Mouse (Mus musculus) cerebellum, postnatal 14 days (tissue): Measurements from ENCODE around the gene Esp4.
"Not testable (repeated sequence)": the region's sequence is repeated elsewhere in the genome, so short reads cannot be mapped to it uniquely, and the experiment has no call there.

Experiments used
- DNase-seq, 2 experiments: peaks; one replicate each; pipeline ENCODE4 v3.0.0; 2021; ENCODE audit warnings: mixed read lengths in 2 of 2

Esp4 gene

GRCm38 (mm10) chr17:40598294-40598693 lies at the start of gene Esp4:
Gene Esp4 (plus strand): TSS chr17:40598594.
- no peak for DNase-seq

GRCm38 (mm10) chr17:40553470-40553869 lies 44.9 kb upstream of the Esp4 start:
- no peak for DNase-seq

- no peak for DNase-seq
Measured at GRCm38 (mm10) chr17:40561207-40561606, 37.2 kb upstream of the Esp4 start, which contains the start of gene Esp6. Gene Esp6 (plus strand): TSS chr17:40561507.

- DNase-seq = not testable (repeated sequence)
Measured at GRCm38 (mm10) chr17:40583906-40584305, 14.5 kb upstream of the Esp4 start.

GRCm38 (mm10) chr17:40591297-40591696 lies 7.1 kb upstream of the Esp4 start:
- DNase-seq = no peak

- DNase-seq = not testable (repeated sequence)
Measured at GRCm38 (mm10) chr17:40631775-40632174, 33.4 kb downstream of the Esp4 start, which contains the start of gene Esp3. Gene Esp3 (plus strand): TSS chr17:40632075.
